Mouse (Mus musculus) limb, embryonic 12.5 days (tissue): Measurements from ENCODE around the gene Trmu. TPM values are rescaled to one million over a fixed set of nuclear protein-coding genes. Genes with fewer than 3 reads are reported as not detected.
A peak's percentile ranks its signal among the peaks of the same experiment; 100 is the strongest.

ENCODE experiments used
- ATAC-seq: fragments of 200-750 bp; cut with Nextera tagmentation; 2 replicates; pipeline ENCODE4 v1.8.0; 2017; ENCODE audit warnings: low read depth, moderate TSS enrichment; ENCODE audit not compliant: insufficient number of reproducible peaks, insufficient read depth, low FRiP score, low TSS enrichment
- H3K27ac ChIP-seq: fragments of 300-500 bp; sonication (generic); 2 replicates; pipeline ENCODE4 v1.5.1; 2016; ENCODE audit warnings: mild to moderate bottlenecking, moderate library complexity
- H3K27me3 ChIP-seq: fragments of 300-500 bp; sonication (generic); 2 replicates; pipeline ENCODE4 v1.6.1; 2016; ENCODE audit warnings: mild to moderate bottlenecking, moderate library complexity
- H3K36me3 ChIP-seq: fragments of 300-500 bp; sonication (generic); 2 replicates; pipeline ENCODE4 v1.6.1; 2016; ENCODE audit warnings: mild to moderate bottlenecking, moderate library complexity
- H3K4me1 ChIP-seq: fragments of 300-500 bp; sonication (generic); replicated peaks from 2 replicates; pipeline ENCODE4 v1.6.1; 2016
- H3K4me2 ChIP-seq: fragments of 300-500 bp; sonication (generic); 2 replicates; pipeline ENCODE4 v1.6.1; 2016; ENCODE audit warnings: mild to moderate bottlenecking, moderate library complexity
- H3K4me3 ChIP-seq: fragments of 300-500 bp; sonication (generic); replicated peaks from 2 replicates; pipeline ENCODE4 v1.5.1; 2016; ENCODE audit warnings: mild to moderate bottlenecking
- H3K9ac ChIP-seq: fragments of 300-500 bp; sonication (generic); replicated peaks from 2 replicates; pipeline ENCODE4 v1.6.1; 2016; ENCODE audit warnings: mild to moderate bottlenecking, moderate library complexity
- H3K9me3 ChIP-seq: fragments of 300-500 bp; sonication (generic); 2 replicates; pipeline ENCODE4 v1.6.1; 2016; ENCODE audit warnings: mild to moderate bottlenecking, moderate library complexity
- WGBS: fragments of 180-500 bp; shearing (Covaris S2); methylation state at CpG from one replicate; pipeline ENCODE4 v1.1.7; 2016; 5-methylcytosine and 5-hydroxymethylcytosine counted together
- polyA plus RNA-seq: library from polyadenylated mRNA; unstranded; fragments of >200 nt; fragmentation: Nextera tagmentation; extraction: Ambion mirVana; gene quantifications from 2 replicates; pipeline ENCODE4 v1.2.1, GENCODE M21; 2016

Trmu gene
- polyA plus RNA-seq, 1 experiment from 2014 or later, result 46.7 TPM

- H3K4me1 ChIP-seq, result no peaks in the 10 kb centered on the region
- H3K27ac ChIP-seq, result no peak overlapping the region
- no peak overlapping the region for H3K4me3 ChIP-seq
- no peak overlapping the region for H3K9ac ChIP-seq
- no peak overlapping the region for H3K4me2 ChIP-seq
- 18% methylated on average over 8 of the region's 8 CpGs for WGBS
- H3K36me3 ChIP-seq, result peaks cover 84% of the 10 kb centered on the region
- H3K27me3 ChIP-seq, result no peaks in the 10 kb centered on the region
- no peak for ATAC-seq
- no peaks in the 10 kb centered on the region for H3K9me3 ChIP-seq
Observed at GRCm38 (mm10) chr15:85896284-85896683, 17.2 kb downstream of the Trmu start.

- ATAC-seq, result no peak
- no peak overlapping the region for H3K27ac ChIP-seq
- H3K4me2 ChIP-seq, result no peak overlapping the region
- H3K4me3 ChIP-seq, result no peak overlapping the region
- 89% methylated on average over 10 of the region's 10 CpGs for WGBS
- H3K9ac ChIP-seq, result no peak overlapping the region
- no peaks in the 10 kb centered on the region for H3K9me3 ChIP-seq
- H3K4me1 ChIP-seq, result no peaks in the 10 kb centered on the region
- no peaks in the 10 kb centered on the region for H3K27me3 ChIP-seq
- H3K36me3 ChIP-seq, result peaks cover 76% of the 10 kb centered on the region
Observed at GRCm38 (mm10) chr15:85897113-85897512, 18.0 kb downstream of the Trmu start.

DNA sequence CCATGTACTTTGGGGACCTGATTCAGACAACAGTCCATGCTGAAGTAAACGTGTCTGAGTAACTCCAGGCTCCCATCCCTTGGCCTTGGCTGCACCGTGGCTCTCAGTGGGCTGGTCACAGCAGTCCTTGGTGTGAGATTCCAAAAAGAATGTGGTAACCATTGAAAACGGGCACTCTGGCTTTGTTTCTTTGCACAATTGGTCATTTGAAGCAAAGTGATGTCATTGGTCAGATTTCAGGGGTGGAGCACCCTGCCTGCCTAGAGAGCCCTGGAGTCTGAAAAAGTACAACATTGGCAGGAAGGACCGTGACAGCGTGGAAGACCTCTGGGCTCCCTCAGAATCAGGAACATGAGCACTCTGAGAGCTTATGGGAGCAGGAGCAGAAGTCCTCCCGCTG is 20.3 kb downstream of the Trmu start:
- no peak overlapping the region for H3K4me2 ChIP-seq
- H3K27me3 ChIP-seq, result no peaks in the 10 kb centered on the region
- H3K36me3 ChIP-seq, result peaks cover 53% of the 10 kb centered on the region
- H3K27ac ChIP-seq, result no peak overlapping the region
- no peaks in the 10 kb centered on the region for H3K9me3 ChIP-seq
- no peak overlapping the region for H3K4me3 ChIP-seq
- H3K4me1 ChIP-seq, result no peaks in the 10 kb centered on the region
- H3K9ac ChIP-seq, result no peak overlapping the region
- WGBS, result 86% methylated on average over 6 of the region's 6 CpGs
- no peak for ATAC-seq

- no peak overlapping the region for H3K4me2 ChIP-seq
- H3K9me3 ChIP-seq, result no peaks in the 10 kb centered on the region
- no peaks in the 10 kb centered on the region for H3K4me1 ChIP-seq
- WGBS, result 91% methylated on average over 8 of the region's 8 CpGs
- peaks cover 43% of the 10 kb centered on the region for H3K36me3 ChIP-seq
- no peaks in the 10 kb centered on the region for H3K27me3 ChIP-seq
- no peak overlapping the region for H3K27ac ChIP-seq
- no peak overlapping the region for H3K4me3 ChIP-seq
- ATAC-seq, result no peak
- no peak overlapping the region for H3K9ac ChIP-seq
Observed at GRCm38 (mm10) chr15:85900318-85900717, 21.2 kb downstream of the Trmu start.

- no peaks in the 10 kb centered on the region for H3K4me1 ChIP-seq
- 82% methylated on average over 12 of the region's 12 CpGs for WGBS
- no peak overlapping the region for H3K4me3 ChIP-seq
- no peak overlapping the region for H3K4me2 ChIP-seq
- H3K27me3 ChIP-seq, result no peaks in the 10 kb centered on the region
- no peak overlapping the region for H3K27ac ChIP-seq
- H3K9me3 ChIP-seq, result no peaks in the 10 kb centered on the region
- ATAC-seq, result no peak
- H3K9ac ChIP-seq, result no peak overlapping the region
- peaks cover 39% of the 10 kb centered on the region for H3K36me3 ChIP-seq
Observed at GRCm38 (mm10) chr15:85900801-85901200, 21.7 kb downstream of the Trmu start.

DNA sequence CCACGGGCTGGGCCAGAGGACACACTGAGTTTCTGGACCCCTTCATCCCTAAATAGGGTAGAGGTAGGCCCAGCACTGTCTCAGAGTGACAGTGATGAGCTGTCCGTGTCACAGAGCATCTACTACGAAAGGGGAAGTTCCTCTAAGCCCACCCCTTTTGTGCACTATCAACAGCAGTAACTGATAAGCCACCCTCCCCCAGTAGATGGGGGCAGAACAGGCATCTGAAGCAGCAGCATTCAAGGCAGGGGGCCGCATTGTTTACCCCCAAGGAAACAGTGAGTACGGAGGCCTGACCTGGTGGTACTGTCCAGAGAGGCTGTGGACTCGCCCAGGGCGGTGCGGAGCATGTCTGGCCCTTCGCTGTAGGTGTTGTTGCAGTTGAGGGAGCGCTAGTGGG is 23.4 kb downstream of the Trmu start:
- Histone ChIP-seq H3K36me3 (peaks cover 22% of the 10 kb centered on the region), H3K9ac (no peak overlapping the region), H3K4me3 (no peak overlapping the region), H3K27me3 (no peaks in the 10 kb centered on the region), H3K4me1 (no peaks in the 10 kb centered on the region), H3K27ac (no peak overlapping the region), H3K4me2 (no peak overlapping the region), H3K9me3 (no peaks in the 10 kb centered on the region)
- 86% methylated on average over 10 of the region's 10 CpGs for WGBS
- no peak for ATAC-seq

GRCm38 (mm10) chr15:85903826-85904225 is 24.7 kb downstream of the Trmu start:
- no peak overlapping the region for H3K9ac ChIP-seq
- 76% methylated on average over 8 of the region's 8 CpGs for WGBS
- H3K27ac ChIP-seq, result no peak overlapping the region
- H3K36me3 ChIP-seq, result peaks cover 12% of the 10 kb centered on the region; the same call in 1 of the 2 replicates
- no peaks in the 10 kb centered on the region for H3K27me3 ChIP-seq
- H3K4me2 ChIP-seq, result no peak overlapping the region
- no peak overlapping the region for H3K4me3 ChIP-seq
- ATAC-seq, result no peak
- H3K9me3 ChIP-seq, result no peaks in the 10 kb centered on the region
- no peaks in the 10 kb centered on the region for H3K4me1 ChIP-seq

- Histone ChIP-seq H3K9me3 (no peaks in the 10 kb centered on the region), H3K36me3 (no peaks in the 10 kb centered on the region), H3K4me3 (no peak overlapping the region), H3K4me1 (0 out of 2 replicates have a peak, but pooled peaks cover 3% of the 10 kb centered on the region), H3K27me3 (no peaks in the 10 kb centered on the region), H3K27ac (no peak overlapping the region), H3K9ac (no peak overlapping the region), H3K4me2 (no peak overlapping the region)
- 88% methylated on average over 7 of the region's 7 CpGs for WGBS
- no peak for ATAC-seq
Observed at GRCm38 (mm10) chr15:85908660-85909491, 29.8 kb downstream of the Trmu start.

GRCm38 (mm10) chr15:85909492-85909829 is 30.3 kb downstream of the Trmu start:
- Histone ChIP-seq H3K9me3 (no peaks in the 10 kb centered on the region), H3K9ac (no peak overlapping the region), H3K36me3 (no peaks in the 10 kb centered on the region), H3K27ac (no peak overlapping the region), H3K4me2 (no peak overlapping the region), H3K27me3 (no peaks in the 10 kb centered on the region), H3K4me3 (no peak overlapping the region), H3K4me1 (0 out of 2 replicates have a peak, but pooled peaks cover 3% of the 10 kb centered on the region)
- WGBS, result 94% methylated on average over 3 of the region's 3 CpGs
- no peak for ATAC-seq

DNA sequence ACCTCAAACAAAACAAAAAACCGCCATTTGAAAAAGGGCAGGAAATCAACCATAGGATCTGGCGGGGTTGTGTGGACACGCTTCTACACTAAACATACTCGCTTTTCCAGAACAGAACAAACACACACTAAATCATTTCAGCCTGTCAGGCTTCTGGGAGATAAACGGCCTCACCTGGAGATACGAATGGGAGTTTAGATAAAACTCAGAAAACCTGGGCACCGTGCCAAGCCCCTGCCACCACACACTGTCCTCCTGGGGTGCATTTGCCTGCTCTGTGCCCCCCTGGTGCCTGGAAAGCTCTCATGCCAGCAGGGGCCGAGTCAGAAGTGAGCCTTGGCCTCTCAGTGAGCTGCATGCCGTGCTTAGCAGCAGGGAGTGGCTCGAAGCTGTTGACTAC is 30.8 kb downstream of the Trmu start:
- ATAC-seq, result no peak

DNA sequence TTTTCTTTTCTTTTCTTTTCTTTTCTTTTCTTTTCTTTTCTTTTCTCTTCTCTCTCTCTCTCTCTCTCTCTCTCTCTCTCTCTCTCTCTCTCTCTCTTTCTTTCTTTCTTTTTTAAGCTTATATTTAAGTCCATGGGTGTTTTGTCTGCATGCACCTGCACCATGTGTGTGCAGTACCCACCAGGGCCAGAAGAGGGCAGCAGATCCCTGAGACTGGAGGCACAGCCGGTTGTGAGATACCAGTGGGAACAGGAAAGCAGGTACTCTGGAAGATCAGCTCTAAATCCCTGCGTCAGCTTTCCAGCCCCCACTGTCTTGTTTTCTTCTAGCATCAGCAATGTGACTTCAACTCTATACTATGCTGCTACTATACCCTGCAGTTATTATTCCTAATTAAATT is 34.5 kb downstream of the Trmu start:
- H3K4me2 ChIP-seq, result no peak overlapping the region
- 37% methylated on average over 2 of the region's 2 CpGs for WGBS

More for the DNA sequence above, 30.8 kb downstream of the Trmu start:
- Histone ChIP-seq H3K9me3 (no peaks in the 10 kb centered on the region), H3K36me3 (no peaks in the 10 kb centered on the region), H3K4me2 (no peak overlapping the region), H3K4me1 (0 out of 2 replicates have a peak, but pooled peaks cover 3% of the 10 kb centered on the region), H3K9ac (no peak overlapping the region), H3K27ac (peak overlapping the region; percentile 35; the same call in 1 of the 2 replicates), H3K27me3 (no peaks in the 10 kb centered on the region), H3K4me3 (no peak overlapping the region)
- 61% methylated on average over 10 of the region's 10 CpGs for WGBS

More for the DNA sequence above, 34.5 kb downstream of the Trmu start:
- H3K27ac ChIP-seq, result no peak overlapping the region
- 0 out of 2 replicates have a peak, but pooled peaks cover 3% of the 10 kb centered on the region for H3K36me3 ChIP-seq
- no peaks in the 10 kb centered on the region for H3K9me3 ChIP-seq
- no peak for ATAC-seq
- H3K27me3 ChIP-seq, result no peaks in the 10 kb centered on the region
- H3K4me1 ChIP-seq, result 0 out of 2 replicates have a peak, but pooled peaks cover 3% of the 10 kb centered on the region
- H3K9ac ChIP-seq, result no peak overlapping the region
- no peak overlapping the region for H3K4me3 ChIP-seq
